Mouse (Mus musculus) frontal cortex, adult (tissue): ENCODE data around the gene AY358078.
"Not testable (repeated sequence)": the region's sequence is repeated elsewhere in the genome, so short reads cannot be mapped to it uniquely, and the experiment has no call there.

Experiments
- ATAC-seq: cut with Nextera tagmentation; 2 replicates; pipeline ENCODE4 v1.9.2; 2017; ENCODE audit warnings: mild to moderate bottlenecking, moderate library complexity, mixed read lengths; ENCODE audit not compliant: low TSS enrichment

Gene AY358078

GRCm38 (mm10) chr14:51799746-51800145, at the start of gene AY358078:
TSS of gene AY358078 (plus strand) at chr14:51800046.
- ATAC-seq, result no peak

- ATAC-seq, result no peak
Measured at GRCm38 (mm10) chr14:51755944-51756343, 43.9 kb upstream of the AY358078 start.

DNA sequence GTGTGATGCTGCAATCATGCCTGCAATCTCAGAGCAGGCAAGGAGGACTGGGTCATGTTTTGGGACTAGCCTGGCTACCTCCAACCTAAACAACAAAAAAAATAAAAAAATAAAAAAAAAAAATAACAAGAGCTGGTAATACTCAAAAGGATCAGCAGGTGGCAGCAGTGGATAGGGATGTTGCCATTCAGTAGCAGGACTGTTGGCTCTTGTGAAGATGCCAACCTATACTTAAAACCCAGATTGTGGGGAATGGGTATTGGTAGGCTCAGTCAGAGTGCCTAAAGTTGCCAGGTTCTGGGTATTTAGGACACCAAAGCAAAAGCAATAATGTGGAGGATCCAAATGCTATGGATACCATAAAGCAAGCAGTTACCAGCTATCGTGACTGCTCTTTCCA, 28.5 kb upstream of the AY358078 start:
- ATAC-seq, result 0 out of 2 replicates have a peak, but pooled peaks have one; percentile 31

- no peak for ATAC-seq
Measured at GRCm38 (mm10) chr14:51773490-51773889, 26.4 kb upstream of the AY358078 start, which contains the start of gene Ang4. TSS of gene Ang4 (minus strand) at chr14:51773590.

DNA sequence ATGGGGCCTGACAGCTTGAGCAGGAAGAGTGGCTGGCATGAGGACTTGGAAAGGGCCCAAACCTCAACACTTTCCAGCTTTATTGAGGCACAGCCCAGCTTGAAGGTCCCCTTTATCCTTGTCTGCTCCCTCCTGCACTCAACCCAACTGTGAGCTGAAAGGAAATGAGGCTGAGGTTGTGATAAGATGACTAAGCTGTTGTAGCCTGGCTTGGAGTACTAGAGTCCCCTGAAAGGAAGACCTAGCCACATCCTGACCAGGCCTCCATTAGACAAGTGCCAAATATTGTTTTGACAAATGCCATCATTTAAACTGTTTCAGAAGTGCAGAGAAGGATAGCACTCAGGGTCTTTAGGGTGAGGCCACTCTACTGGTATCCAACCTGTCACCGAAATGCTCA, 22.1 kb upstream of the AY358078 start:
- no peak for ATAC-seq

DNA sequence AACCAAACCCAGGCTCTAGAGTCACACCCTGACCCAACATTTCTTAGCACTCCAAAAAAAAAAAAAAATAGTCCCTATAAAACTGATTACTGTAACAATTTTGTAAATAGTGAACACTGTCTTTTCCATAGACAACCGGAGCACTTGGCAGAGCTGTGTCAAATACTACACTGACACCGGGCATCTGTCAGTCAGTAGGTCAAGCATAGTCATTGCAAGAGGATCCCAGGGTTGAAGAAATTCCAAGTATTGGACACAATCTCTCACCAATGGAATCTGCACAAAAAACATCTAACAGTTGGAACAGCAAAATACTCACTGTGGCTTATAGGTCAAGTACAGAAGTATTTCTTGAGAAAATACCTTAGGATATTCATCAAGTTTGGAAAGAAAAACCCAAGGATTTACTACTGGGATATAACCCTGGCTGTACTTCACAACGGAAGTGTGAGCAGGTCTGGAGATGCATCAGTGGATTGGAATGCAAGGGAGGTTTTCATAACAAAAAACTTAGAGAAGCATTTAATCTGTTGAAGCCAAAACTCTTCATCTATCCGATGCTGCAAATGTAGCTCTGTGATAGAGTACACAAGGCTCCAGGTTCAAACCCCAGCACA, 20.9 kb upstream of the AY358078 start:
- no peak for ATAC-seq

GRCm38 (mm10) chr14:51786335-51786734, 13.5 kb upstream of the AY358078 start:
- no peak for ATAC-seq

DNA sequence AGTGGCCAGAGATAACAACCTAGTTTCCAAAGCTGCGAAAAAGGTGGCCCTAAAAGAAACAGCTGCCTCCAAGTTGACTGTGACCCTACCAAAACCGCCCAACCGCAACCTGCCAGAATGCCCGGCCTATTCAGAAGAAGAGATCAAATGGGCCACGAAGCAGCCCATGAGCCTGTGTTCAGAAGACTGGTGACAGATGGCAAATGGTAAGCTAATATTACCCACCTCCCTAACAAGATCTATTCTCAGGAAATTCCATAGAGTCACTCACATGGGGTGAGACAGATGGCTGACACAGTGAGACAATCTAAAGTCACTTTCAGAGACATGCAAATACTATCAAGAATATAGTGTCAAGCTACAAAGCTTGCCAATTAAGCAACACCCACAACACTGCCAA, 12.8 kb upstream of the AY358078 start:
- ATAC-seq, result no peak

DNA sequence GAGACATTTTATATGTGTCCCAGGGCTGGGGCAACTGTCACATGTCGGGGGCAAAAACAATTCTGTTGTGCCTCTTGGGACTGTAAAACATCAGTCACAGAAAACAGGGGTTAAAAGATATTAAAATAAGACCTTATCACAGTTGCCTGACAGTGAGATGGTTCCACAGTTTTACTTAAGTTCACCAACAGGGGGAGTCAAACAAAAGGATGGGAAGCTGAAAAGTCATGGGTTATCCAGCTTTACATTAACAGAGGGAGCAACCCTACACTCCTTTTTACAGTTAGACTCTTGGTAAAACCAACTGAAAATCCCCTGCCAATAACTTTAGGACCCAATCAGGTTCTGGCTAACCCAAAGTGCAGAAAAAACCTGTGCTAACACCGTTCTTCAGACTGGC, 10.7 kb upstream of the AY358078 start:
- no peak for ATAC-seq

DNA sequence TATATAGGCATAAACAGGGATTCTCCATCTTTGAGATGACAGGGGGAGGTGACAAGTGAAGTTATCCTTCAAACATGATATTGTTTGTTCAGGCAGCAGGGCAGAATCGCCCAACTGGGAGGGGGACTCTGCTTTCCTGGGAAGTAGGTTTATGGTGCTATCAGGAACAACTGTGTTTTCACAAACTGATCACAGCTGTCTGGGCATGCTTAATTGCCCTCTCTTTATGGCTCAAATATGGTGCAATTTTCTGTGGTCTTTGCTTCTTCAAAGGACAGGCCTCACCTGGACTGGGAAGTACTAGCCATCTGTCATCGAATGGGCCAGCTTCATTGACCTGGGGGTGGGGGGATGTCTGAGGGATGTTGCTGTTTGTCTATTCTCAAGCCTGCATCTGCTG, 5.7 kb upstream of the AY358078 start:
- ATAC-seq, result no peak

GRCm38 (mm10) chr14:51826625-51827024, 26.8 kb downstream of the AY358078 start:
- ATAC-seq, result no peak

DNA sequence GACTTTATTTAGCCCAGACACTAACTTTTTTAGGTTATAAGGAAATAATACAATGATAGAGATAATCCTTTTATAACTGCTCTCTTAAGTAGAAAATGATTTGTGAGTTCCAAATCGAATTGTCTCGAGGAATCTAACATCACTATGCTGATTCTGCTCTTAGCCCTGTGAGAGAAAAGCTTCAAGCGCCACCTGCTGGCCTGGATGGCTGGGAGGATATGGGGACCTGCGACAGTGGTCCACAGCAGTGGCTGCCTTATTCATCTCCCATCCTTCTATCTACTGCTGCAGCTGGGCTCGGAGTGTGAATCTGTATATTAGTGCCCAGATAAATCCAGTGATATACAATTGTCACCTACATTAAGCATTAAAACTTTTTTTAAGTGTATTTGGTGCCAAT, 28.0 kb downstream of the AY358078 start:
- ATAC-seq, result peak; percentile 50; the same call in 1 of the 2 replicates

DNA sequence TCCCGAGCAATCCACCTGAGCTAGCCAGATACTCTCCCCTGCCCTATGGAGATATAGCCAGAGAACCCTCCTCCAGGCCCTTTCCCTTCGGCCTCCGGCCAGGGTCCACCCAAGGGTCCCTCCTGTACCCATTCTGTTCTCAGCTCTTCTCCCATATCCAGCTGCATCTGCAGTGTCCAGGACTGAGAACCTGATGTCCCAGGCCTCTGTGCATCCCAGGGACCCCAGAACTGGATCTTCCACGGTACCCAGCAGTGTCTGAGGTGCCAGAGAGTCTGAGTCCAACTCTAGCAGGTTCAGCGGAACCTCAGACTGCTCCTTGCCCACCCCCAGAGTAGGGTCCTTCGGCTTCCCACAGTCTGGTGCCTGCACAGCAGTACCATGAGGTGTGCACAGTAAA, 29.3 kb downstream of the AY358078 start:
- ATAC-seq, result no peak

DNA sequence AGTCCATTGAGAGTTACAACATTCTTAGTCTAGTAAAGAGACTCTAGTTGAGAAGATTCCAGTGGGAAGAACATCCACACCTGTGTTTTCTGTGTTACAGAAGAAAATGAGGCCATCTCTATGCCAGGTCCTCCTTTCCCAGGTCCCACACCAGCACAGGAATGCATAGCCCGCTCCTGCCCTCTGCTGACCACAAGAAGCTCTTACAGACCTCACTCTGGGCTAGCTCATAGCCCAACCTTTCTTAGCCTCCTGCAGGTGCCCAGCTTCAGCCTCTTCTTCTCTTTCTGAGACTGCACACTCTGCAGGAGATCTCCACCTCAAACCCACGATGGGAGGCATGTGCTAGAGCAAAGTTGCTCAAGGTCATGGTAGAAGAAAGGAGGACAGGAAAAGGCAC, 38.6 kb downstream of the AY358078 start:
- not testable (repeated sequence) for ATAC-seq

DNA sequence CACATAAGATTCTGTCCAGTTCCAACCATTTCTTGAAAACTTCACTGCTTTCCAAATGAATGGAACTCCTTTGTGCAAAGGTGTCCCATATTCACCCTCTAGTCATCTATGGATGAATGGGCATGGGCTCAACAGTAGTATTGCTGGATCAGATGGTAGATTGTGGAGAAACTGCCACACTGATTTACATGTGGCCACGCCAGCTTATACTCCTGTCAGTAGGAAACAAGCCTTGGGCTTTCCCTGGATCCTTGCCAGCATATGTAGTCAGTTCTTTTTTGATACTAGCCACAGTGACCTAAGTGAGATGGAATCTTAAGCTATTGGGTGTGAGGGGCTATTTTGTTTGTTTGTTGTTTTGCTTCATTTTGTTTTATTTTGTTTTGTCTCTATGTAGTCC, 42.4 kb downstream of the AY358078 start:
- no peak for ATAC-seq

- no peak for ATAC-seq
Measured at GRCm38 (mm10) chr14:51842781-51843180, 42.9 kb downstream of the AY358078 start.

DNA sequence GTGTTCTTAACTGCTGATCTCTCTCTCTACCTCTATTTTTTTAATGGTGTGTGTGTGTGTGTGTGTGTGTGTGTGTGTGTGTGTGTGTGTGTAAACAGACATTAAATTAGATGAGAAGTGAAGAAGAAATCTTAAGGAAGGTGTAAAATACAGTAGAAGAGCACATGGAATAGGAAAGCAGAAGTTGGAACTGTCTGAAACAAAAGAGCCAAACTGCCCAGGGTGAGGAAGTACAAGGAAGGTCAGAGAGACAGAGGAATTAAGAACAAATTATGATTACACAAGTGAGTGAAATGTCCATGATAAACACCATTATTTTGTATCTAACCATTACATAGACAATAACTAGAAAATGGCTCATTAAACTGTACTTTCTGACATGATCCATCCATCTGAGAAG, 44.0 kb downstream of the AY358078 start:
- ATAC-seq, result no peak

- no peak for ATAC-seq
Measured at GRCm38 (mm10) chr14:51846566-51846965, 46.7 kb downstream of the AY358078 start.

GRCm38 (mm10) chr14:51851006-51851405, 51.2 kb downstream of the AY358078 start:
- ATAC-seq, result not testable (repeated sequence)

- ATAC-seq, result no peak
Measured at GRCm38 (mm10) chr14:51853399-51853798, 53.6 kb downstream of the AY358078 start, which contains the start of gene Ear6. TSS of gene Ear6 (plus strand) at chr14:51853699.

GRCm38 (mm10) chr14:51855280-51855679, 55.4 kb downstream of the AY358078 start:
- not testable (repeated sequence) for ATAC-seq

GRCm38 (mm10) chr14:51863603-51864002, 63.8 kb downstream of the AY358078 start:
- ATAC-seq, result peak; percentile 93

DNA sequence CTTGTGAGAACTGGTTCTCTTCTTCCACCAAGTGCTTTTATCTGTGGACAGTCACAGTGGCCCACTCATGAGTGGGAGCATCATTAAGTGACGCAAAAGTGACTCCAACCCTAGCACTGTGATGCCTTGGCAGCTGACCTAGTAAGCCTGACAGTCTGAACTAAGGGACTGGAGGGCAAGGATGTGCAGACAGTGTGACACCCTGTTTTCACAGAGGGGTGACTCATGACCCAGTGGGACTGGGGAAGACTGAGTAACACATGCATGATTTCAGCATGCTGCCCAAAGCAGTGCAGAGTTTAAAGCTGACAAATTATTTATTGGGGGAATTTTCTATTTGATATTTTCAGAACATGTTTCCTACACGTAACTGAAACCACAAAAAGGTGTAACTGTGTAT, 70.9 kb downstream of the AY358078 start:
- ATAC-seq, result no peak

DNA sequence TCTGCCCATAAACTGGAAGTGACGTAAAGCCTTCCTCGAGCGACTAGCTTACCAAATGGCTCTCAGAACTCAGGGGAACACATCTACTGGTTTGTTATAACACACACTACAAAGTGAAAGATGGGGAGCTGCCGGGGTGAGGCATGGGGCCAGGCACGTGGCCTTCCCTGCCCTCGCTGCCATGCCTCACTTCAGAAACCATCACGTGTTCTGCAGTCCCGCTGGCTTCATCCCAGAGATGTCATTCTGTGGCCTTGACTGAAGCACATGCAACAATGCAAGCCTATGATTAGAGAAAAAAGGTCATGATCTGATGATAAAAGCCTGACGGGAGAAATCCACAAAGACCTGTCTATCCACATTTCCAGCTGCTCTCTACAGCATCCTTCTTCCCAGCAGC, 71.9 kb downstream of the AY358078 start:
- no peak for ATAC-seq
